Mouse (Mus musculus) gastrocnemius, postnatal 36 days (tissue): ENCODE results near the gene Plk3. TPM values are rescaled to one million over a fixed set of nuclear protein-coding genes. Genes with fewer than 3 reads are reported as not detected.

Experiments used
- DNase-seq, 2 experiments: peaks; one replicate each; pipeline ENCODE4 v3.0.0; 2022
- intact Hi-C: fragments of 180-260 bp; cut with DNase I; formaldehyde crosslinking; loops from one replicate; pipeline ENCODE4 v1.15.1; 2025
- total RNA-seq, 2 experiments: library from RNA; stranded (reverse); gene quantifications; 2 replicates each; pipeline ENCODE4 v1.2.3; 2021

The Plk3 gene
- total RNA-seq, 2 experiments from 2014 or later, result 0.86 to 1.5 TPM

DNA sequence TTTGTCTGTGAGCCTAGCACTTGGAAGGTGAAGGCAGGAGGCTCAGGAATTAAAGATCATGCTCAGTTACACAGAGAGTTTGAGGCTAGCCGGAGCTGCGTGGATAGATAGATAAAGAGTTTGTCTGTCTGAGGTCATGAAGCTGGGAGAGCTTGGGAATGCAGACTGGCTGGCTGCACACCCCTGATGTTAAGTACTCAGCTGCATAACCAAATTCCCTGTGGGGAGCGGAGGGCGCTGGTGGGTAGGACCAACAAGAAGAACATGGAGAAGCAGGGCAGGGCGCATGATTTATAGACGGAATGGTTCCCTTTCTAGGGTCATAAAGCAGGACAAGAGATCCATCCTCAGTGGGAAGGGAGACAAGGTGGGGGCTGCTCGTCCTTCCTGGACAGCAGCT is 9.3 kb upstream of the Plk3 start:
- DNase-seq, result no peak
- intact Hi-C loops, result no loop called here

- no peak for DNase-seq
Observed at GRCm38 (mm10) chr4:117140613-117141012, 6.8 kb upstream of the Plk3 start.

DNA sequence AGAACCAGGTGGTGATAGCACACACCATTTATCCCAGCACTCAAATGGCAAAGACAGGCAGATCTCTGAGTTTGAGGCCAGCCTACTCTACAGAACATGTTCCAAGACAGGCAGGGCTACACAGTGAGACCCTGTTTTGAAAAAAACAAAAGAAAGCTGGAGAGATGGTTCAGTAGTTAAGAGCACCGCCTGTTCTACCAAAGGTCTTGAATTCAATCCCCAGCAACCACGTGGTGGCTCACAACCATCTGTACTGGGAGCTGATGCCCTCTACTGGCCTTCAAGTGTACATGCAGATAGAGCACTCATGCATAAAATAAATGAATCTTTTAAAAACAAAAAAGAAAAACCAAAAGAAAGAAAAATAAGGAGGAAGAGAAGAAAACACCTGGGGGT is 5.5 kb upstream of the Plk3 start:
- intact Hi-C loops, result loop anchor here (2.0 kb wide), 1 partner anchor 136 kb away; no protein-coding TSS in a partner anchor
- no peak for DNase-seq

More at GRCm38 (mm10) chr4:117140613-117141012, 6.8 kb upstream of the Plk3 start:
- intact Hi-C loops, result no loop called here

DNA sequence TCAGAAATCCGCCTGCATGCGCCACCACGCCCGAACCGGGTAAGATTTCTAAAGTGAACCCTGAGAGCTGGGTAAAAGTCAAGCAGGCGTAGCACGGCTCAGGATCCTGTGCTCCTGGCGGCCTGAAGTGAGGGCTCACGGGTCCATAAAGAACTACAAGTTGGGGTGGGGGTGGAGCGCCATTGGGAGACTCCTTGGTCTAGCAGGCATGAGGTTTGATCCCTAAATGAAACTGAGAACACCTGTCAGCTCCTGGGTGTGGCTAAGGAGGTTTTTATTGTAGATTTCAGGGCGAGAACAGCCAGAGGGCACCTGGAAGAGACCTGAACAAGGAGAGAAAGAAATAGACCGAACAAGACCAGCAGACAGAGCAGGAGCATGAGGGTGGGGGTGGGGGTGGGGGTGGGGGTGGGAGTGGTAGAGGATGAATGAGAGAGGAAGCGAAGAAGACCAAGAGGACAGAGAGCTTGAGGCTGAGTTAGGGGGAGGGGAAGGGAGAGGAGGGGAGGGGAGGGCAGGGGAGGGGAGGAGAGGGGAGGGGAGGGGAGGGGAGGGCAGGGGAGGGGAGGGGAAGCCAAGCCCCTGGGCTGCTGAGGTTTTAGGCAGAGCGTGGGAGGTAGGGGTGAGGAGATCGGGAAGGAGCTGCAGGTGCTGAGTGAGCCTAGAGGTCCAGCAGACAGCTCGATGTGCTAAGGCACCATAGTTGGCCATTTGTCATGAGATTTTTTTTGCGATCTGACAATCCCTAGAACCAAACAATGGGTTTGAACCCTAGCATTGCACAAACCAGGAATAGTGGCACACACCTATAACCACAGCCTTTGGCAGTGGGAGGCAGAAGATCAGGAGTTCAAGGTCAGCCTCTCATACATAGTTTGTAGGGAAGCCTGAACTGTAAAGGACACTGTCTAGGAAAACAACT is 4.8 kb upstream of the Plk3 start:
- intact Hi-C loops, result loop anchor here (2.0 kb wide), 1 partner anchor 136 kb away; no protein-coding TSS in a partner anchor
- no peak for DNase-seq

GRCm38 (mm10) chr4:117136034-117136433 is 2.3 kb upstream of the Plk3 start:
- DNase-seq, result no peak
- intact Hi-C loops, result no loop called here

- intact Hi-C loops, result loop anchor here (5.0 kb wide), 1 partner anchor 307 kb away; no protein-coding TSS in a partner anchor
- no peak for DNase-seq
Observed at GRCm38 (mm10) chr4:117134601-117134995, 835 bp upstream of the Plk3 start.

GRCm38 (mm10) chr4:117133366-117133796 is 382 bp downstream of the Plk3 start:
- intact Hi-C loops, result loop anchor here (5.0 kb wide), 1 partner anchor 306 kb away; no protein-coding TSS in a partner anchor
- DNase-seq, result no peak

- intact Hi-C loops, result loop anchor here (5.0 kb wide), 1 partner anchor 305 kb away; no protein-coding TSS in a partner anchor
- DNase-seq, result no peak
Observed at GRCm38 (mm10) chr4:117132794-117133143, 994 bp downstream of the Plk3 start.

GRCm38 (mm10) chr4:117131890-117132793 is 1.6 kb downstream of the Plk3 start:
- intact Hi-C loops, result loop anchor here (5.0 kb wide), 1 partner anchor 305 kb away; no protein-coding TSS in a partner anchor
- DNase-seq, result no peak

GRCm38 (mm10) chr4:117131198-117131597 is 2.6 kb downstream of the Plk3 start:
- intact Hi-C loops, result loop anchor here (5.0 kb wide), 1 partner anchor 304 kb away; no protein-coding TSS in a partner anchor
- no peak for DNase-seq

GRCm38 (mm10) chr4:117130790-117131189 is 3.0 kb downstream of the Plk3 start:
- DNase-seq, result no peak
- intact Hi-C loops, result loop anchor here (5.0 kb wide), 1 partner anchor 303 kb away; no protein-coding TSS in a partner anchor

DNA sequence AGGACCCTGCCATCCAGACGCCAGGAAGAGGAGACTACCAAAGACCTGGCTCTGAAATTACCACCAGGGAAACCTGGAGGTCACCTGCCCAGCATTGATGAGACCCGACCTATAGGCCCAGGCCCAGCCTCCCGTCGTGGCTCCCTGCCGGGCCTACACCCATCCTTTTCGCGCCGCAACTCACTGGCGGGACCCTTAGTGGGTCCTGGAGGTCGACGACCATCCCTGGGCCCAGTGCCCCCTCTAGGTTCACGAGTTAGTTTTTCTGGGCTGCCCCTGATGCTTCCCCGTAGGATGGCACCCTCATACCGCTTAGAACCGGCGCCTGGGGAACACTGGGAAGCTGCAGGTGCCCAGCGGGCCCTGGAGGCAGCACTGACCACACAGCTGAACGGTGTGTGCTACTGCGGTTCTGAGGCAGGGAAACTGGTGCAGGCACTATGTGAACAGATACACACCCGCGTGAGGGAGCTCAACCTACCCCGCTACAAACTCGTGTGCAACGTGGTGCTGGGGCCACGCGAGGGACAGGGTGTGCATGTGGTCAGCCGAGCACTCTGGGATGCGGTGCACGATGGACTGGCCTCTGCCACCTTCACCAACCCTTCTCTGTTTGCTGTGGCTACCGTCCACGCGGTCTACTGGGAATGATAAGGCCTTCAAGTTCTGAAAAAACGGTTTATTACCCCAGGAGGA is 5.6 kb downstream of the Plk3 start:
- DNase-seq, result no peak
- intact Hi-C loops, result no loop called here

GRCm38 (mm10) chr4:117126675-117127290 is 7.0 kb downstream of the Plk3 start, which contains the start of gene Tctex1d4:
Gene Tctex1d4 (plus strand): TSS chr4:117126794.
- no peak for DNase-seq
- intact Hi-C loops, result no loop called here

DNA sequence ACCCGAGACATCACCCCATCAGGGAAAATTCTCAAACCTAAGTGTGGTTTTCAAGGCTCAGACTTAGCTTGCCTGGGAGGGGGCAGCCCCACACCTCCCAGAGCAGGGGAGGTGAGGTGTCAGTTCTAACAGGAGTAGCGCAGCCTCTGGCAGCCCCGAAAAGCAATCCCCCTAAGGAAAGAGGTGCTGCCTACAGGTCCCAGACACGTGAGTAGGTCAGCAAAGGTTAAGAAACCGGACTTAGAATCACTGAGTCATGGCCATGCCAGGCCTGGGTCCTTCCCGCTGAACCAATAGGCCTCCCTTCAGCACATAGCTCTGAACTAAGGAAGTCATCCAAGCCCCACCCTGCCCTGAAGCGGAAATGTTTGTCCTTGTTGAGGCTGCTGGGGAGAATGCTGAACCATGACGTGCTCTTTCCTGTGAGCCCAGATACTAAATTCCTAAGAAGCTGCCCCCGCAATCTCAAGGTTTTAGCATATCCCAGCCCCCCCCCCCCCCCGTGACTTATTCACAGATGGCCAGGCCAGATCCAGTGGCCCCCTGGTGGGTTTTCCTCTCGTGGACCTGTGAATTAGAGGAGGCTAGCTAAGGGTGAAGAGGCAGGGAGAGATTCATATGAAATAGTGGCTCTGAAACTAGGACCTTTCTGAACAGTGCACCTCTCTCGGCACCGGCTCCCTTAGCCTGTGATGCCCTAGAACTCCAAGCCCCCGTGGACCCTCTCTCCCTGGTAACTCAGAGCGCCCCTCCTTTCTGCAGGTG is 7.7 kb downstream of the Plk3 start:
- DNase-seq, result peak; percentile 68 to 80
- intact Hi-C loops, result no loop called here

DNA sequence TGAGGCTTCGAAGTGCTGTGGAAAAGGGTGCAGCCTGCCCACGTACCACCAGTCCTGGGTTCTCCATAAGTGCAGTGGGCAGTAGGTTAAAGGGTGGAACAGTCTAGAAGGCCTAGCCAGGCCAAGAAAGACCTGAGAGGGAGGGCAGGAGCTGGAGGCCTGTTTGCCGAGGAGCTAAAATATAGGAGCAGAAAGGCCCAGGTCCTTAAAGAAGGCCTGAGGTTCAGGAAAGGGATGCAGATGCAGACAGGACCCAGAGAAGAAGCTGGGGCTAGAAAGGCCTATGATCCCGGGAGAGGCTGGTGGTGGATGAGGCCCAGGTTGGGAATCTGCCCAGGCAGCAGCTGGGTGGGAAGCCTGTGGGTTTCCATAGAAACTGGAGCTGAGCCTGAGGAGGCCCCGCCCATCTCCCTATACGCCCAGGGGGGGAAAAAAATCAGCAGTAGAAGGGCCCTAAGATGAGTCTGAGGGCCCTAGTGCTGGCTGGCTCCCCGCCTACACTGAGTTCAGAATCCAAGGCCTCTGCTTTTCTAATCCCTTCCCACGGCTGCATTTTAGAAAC is 8.3 kb downstream of the Plk3 start, which contains the start of gene Btbd19:
Gene Btbd19, minus strand, starts transcription at position 378 of the 562 bp plus-strand sequence.
- intact Hi-C loops, result no loop called here
- DNase-seq, result peak; percentile 76 to 79

GRCm38 (mm10) chr4:117124518-117125347 is 9.0 kb downstream of the Plk3 start:
- intact Hi-C loops, result loop anchor here (5.0 kb wide), 1 partner anchor 122 kb away; no protein-coding TSS in a partner anchor
- peak in 1 of 2 experiments; percentile 35 for DNase-seq

DNA sequence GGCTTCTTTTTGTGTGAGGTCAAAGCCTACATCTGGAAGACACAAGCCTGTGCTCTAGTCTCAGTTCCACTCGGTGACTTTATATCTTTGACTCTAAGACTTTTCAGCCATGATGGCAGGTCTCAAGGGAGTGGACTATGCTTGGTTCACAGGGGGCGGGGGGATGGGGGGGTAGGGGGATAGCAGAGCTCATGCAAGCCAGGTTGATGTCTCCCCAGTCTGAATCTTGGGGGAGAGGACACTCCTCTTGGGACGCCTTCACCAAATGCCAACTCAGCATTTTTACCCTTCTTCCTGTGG is 9.6 kb downstream of the Plk3 start:
- DNase-seq, result no peak
- intact Hi-C loops, result loop anchor here (5.0 kb wide), 1 partner anchor 122 kb away; no protein-coding TSS in a partner anchor
